Mouse (Mus musculus) ES-Bruce4 (cell line): ENCODE results near the gene Tfrc. TPM values are rescaled to one million over a fixed set of nuclear protein-coding genes. Genes with fewer than 3 reads are reported as not detected.

Experiments
- H3K27ac ChIP-seq: 2 replicates; pipeline ENCODE4 v1.5.1; 2012; ENCODE audit warnings: low read length, inconsistent platforms; ENCODE audit not compliant: insufficient read depth
- H3K27me3 ChIP-seq: 2 replicates; pipeline ENCODE4 v1.6.1; 2012; ENCODE audit warnings: mild to moderate bottlenecking, low read length, inconsistent platforms; ENCODE audit not compliant: control insufficient read depth, poor library complexity, insufficient read depth, severe bottlenecking
- H3K36me3 ChIP-seq: 2 replicates; pipeline ENCODE4 v1.6.1; 2012; ENCODE audit warnings: inconsistent platforms, mild to moderate bottlenecking, low read length, moderate library complexity; ENCODE audit not compliant: control insufficient read depth, poor library complexity, insufficient read depth, severe bottlenecking
- H3K4me1 ChIP-seq: one replicate; pipeline ENCODE4 v1.8.1; 2011; ENCODE audit warnings: low read length; ENCODE audit not compliant: control insufficient read depth, insufficient read depth
- H3K4me3 ChIP-seq: 2 replicates; pipeline ENCODE4 v1.5.1; 2011; ENCODE audit warnings: low read depth, mild to moderate bottlenecking, low read length
- H3K9ac ChIP-seq: 2 replicates; pipeline ENCODE4 v1.6.1; 2012; ENCODE audit warnings: low read depth, mild to moderate bottlenecking, inconsistent platforms; ENCODE audit not compliant: poor library complexity, severe bottlenecking
- H3K9me3 ChIP-seq: replicated peaks from 2 replicates; pipeline ENCODE4 v1.6.1; 2012; ENCODE audit warnings: mild to moderate bottlenecking, low read length, inconsistent platforms; ENCODE audit not compliant: control insufficient read depth, poor library complexity, insufficient read depth, severe bottlenecking
- CTCF ChIP-seq: IDR thresholded peaks from one replicate; pipeline ENCODE4 v1.8.1; 2011; ENCODE audit warnings: low read depth, low read length
- EP300 ChIP-seq: IDR thresholded peaks from 2 replicates; pipeline ENCODE4 v1.6.1; 2011; ENCODE audit warnings: low read depth, low read length; ENCODE audit not compliant: insufficient read depth
- POLR2A ChIP-seq: IDR thresholded peaks from one replicate; pipeline ENCODE4 v1.8.1; 2011; ENCODE audit warnings: low read length; ENCODE audit not compliant: insufficient read depth
- polyA plus RNA-seq: library from polyadenylated mRNA; stranded (reverse); fragments of >200 nt; gene quantifications from 2 replicates; pipeline ENCODE4 v1.2.4, GENCODE M21; 2011; ENCODE audit warnings: low read depth; ENCODE audit not compliant: missing spikeins, insufficient read depth, insufficient read length

Gene Tfrc
- polyA plus RNA-seq, 1 experiment, result 141 TPM

DNA sequence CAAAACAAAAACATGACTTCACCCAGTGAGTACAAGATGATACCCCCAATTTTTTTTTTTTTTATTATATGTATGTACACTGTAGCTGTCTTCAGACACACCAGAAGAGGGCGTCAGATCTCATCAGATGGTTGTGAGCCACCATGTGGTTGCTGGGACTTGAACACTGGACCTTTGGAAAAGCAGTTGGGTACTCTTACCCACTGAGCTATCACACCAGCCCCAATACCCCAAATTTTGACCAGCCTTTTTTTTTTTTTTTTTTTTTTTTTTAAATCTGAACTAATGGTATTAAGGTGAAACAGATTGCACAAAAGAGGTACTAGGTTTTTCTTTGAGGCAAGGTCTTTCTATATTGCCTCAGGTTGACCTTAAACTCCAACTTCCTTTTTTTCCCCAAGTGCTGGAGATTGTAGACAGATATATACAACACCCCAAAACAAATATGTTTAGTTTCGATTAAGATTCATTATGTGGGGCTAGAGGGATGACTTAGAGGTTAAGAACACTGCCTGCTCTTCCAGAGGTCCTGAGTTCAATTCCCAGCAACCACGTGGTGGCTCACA is 4.6 kb downstream of the Tfrc start:
- TF ChIP-seq POLR2A (no peak), EP300 (no peak), CTCF (no peak)
- Histone ChIP-seq H3K27me3 (no peaks in the 10 kb centered on the region), H3K4me3 (no peak overlapping the region), H3K4me1 (no peaks in the 10 kb centered on the region), H3K36me3 (peaks cover 46% of the 10 kb centered on the region), H3K27ac (no peak overlapping the region), H3K9me3 (no peaks in the 10 kb centered on the region), H3K9ac (no peak overlapping the region; the same call in 1 of the 2 replicates)

DNA sequence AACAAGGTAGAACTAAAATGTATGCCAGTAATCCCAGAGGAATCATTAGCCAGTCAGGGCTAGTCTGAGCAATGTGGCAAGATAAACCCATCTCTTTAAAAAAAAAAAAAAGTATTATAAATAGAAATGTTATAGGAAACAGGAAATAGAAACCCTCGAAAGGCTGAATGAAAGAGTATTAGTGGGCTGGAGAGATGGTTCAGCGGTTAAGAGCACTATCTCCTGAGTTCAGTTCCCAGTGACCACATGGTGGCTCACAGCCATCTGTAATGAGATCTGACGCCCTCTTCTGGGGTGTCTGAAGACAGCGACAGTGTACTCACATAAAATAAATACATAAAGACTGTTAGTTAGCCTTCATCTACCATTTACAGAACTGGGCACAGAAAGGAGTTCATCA is 5.3 kb downstream of the Tfrc start:
- TF ChIP-seq POLR2A, result no peak
- no peak for TF ChIP-seq EP300
- TF ChIP-seq CTCF, result peak; percentile 36
- peaks cover 53% of the 10 kb centered on the region for H3K36me3 ChIP-seq
- H3K9ac ChIP-seq, result no peak overlapping the region
- H3K27ac ChIP-seq, result no peak overlapping the region
- no peaks in the 10 kb centered on the region for H3K4me1 ChIP-seq
- H3K27me3 ChIP-seq, result no peaks in the 10 kb centered on the region
- H3K9me3 ChIP-seq, result no peaks in the 10 kb centered on the region
- no peak overlapping the region for H3K4me3 ChIP-seq

DNA sequence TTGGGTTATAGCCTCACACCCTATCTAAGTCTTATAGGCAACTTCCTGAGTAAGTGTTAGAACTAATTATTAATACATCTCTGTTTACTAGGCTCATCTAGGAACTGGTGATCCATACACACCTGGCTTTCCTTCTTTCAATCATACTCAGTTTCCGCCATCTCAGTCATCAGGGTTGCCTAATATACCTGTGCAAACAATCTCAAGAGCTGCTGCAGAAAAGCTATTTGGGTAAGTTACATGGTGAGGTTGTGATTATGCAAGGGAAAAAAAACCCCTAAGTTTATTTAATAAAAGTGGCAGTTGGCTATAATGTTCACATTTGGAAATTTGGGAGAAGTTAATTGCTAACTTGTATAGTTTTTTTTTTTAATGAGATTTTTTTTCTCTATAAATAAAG is 10.2 kb downstream of the Tfrc start:
- H3K9ac ChIP-seq, result no peak overlapping the region
- H3K27ac ChIP-seq, result no peak overlapping the region
- peaks cover 81% of the 10 kb centered on the region for H3K36me3 ChIP-seq
- H3K9me3 ChIP-seq, result no peaks in the 10 kb centered on the region
- H3K27me3 ChIP-seq, result no peaks in the 10 kb centered on the region
- no peak overlapping the region for H3K4me3 ChIP-seq
- H3K4me1 ChIP-seq, result no peaks in the 10 kb centered on the region
- TF ChIP-seq EP300 (no peak), CTCF (no peak), POLR2A (no peak)

DNA sequence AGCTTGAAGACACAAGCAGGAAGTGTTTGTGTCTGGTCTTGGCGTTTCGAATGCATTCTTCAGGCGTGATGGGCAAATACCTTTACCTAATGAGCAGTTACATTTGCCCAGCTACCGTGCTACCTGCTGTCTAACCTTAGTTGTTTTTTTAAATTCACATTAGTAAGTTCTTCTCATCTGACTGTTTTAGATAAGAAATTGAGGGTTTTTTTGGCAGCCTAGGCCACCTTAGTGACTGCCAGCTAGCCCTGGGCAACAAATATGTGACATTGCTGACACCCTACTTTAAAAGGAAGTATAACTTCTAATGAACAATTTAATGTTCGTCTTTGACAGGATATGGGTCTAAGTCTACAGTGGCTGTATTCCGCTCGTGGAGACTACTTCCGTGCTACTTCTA is 19.4 kb downstream of the Tfrc start:
- Histone ChIP-seq H3K4me3 (no peak overlapping the region), H3K4me1 (no peaks in the 10 kb centered on the region), H3K27me3 (no peaks in the 10 kb centered on the region), H3K36me3 (peaks cover 72% of the 10 kb centered on the region), H3K9me3 (no peaks in the 10 kb centered on the region), H3K27ac (no peak overlapping the region), H3K9ac (no peak overlapping the region)
- TF ChIP-seq EP300, result no peak
- no peak for TF ChIP-seq POLR2A
- TF ChIP-seq CTCF, result no peak

DNA sequence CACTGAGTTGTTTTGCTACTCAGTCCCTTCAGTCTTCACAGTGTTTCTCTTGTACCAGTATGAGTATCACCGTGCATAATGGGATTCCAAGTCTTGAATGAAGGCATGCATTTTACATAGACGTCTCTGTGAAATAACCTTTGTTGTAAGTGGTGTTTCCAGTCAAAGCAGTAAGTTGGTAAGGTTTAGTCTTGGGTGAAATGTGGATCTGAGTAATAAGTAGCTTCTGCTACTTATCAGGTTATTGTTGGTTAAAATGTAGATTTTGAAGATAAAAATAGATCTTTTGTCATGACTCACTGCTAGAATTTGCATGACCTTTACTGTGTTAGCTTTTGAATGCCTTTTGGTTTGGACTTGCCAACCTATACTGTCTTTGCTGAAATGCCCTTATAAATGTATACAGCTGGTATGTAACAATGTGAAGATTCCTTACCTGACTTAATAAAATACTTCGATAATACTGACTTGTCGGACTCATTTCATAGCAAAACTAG is 23.7 kb downstream of the Tfrc start:
- Histone ChIP-seq H3K9me3 (no peaks in the 10 kb centered on the region), H3K4me3 (no peak overlapping the region), H3K9ac (no peak overlapping the region), H3K27me3 (no peaks in the 10 kb centered on the region), H3K4me1 (peaks cover 2% of the 10 kb centered on the region), H3K27ac (peak overlapping the region; percentile 49; the same call in 1 of the 2 replicates), H3K36me3 (peaks cover 41% of the 10 kb centered on the region)
- TF ChIP-seq CTCF (no peak), EP300 (no peak), POLR2A (no peak)

DNA sequence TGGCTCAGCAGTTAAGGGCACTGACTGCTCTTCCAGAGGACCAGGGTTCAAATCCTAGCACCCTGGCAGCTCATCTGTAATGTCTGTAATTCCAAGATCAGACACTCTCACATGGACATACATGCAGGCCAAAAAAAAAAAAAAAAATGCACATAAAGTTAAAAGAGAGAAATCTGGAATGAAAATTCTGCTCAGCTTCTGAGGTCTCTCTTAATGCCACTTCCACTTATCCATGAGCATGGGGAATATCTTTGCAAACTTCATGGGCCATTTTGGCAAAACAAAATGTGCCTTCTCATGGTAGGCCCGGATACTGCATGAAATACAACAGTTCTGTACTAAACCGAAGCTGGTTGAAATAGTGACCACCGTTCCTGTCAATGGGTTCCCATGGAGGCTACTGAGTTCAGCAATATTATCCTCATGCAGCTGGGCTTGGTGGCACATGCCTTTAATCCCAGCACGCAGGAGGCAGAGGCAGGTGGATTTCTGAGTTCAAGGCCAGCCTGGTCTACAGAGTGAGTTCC is 24.8 kb downstream of the Tfrc start:
- H3K27ac ChIP-seq, result no peak overlapping the region
- no peak overlapping the region for H3K9ac ChIP-seq
- TF ChIP-seq POLR2A, result no peak
- no peak for TF ChIP-seq CTCF
- no peak for TF ChIP-seq EP300

More for the DNA sequence above, 24.8 kb downstream of the Tfrc start:
- Histone ChIP-seq H3K9me3 (no peaks in the 10 kb centered on the region), H3K4me1 (peaks cover 2% of the 10 kb centered on the region), H3K27me3 (no peaks in the 10 kb centered on the region), H3K4me3 (no peak overlapping the region), H3K36me3 (peaks cover 30% of the 10 kb centered on the region)
